Comparison of ENCODE assay signal across 11 mouse cellular contexts in genomic region chr8:3609046-3609815, GRCm38 (mm10). TPM values are rescaled to one million over a fixed set of nuclear protein-coding genes. Genes with fewer than 3 reads are reported as not detected.
DNase-seq lines count a peak whose midpoint lies in the region; TF ChIP-seq lines count a peak whose summit lies in the region.
"Had no signal": no experiment of that assay in that cellular context is flagged by ENCODE, and none has a peak within 500 bp of the region (broad histone marks: within the 10 kb centered on the region; RNA-seq: fewer than 3 reads in every experiment).

No protein-coding gene starts in this region.

- H3K27me3 ChIP-seq in cerebellum, adult 2 months (ENCODE audit: control insufficient read depth, insufficient read depth, low read length): no peaks in the 10 kb centered on the region
- H3K27me3 ChIP-seq in kidney, adult 2 months (replicated peaks; ENCODE audit: control insufficient read depth, insufficient read depth, low read length): no peaks in the 10 kb centered on the region

- no peaks in the 10 kb centered on the region; the same call in 1 of the 2 replicates for H3K36me3 ChIP-seq in kidney, adult 2 months (ENCODE audit: control insufficient read depth, insufficient read depth, low read length)

- H3K27ac ChIP-seq in cerebellum, adult 2 months (ENCODE audit: insufficient read depth, low read length): peak overlapping the region; percentile 28; the same call in 1 of the 2 replicates
- H3K27ac ChIP-seq in kidney, adult 2 months (ENCODE audit: insufficient read depth, low read depth, low read length): peak overlapping the region; percentile 72

- peaks cover 10% of the 10 kb centered on the region for H3K4me1 ChIP-seq in cerebellum, adult 2 months (ENCODE audit: control insufficient read depth, insufficient read depth, low read length)
- H3K4me1 ChIP-seq in kidney, adult 2 months (ENCODE audit: control insufficient read depth, insufficient read depth, low read length): no peaks in the 10 kb centered on the region

- WGBS in cerebellum, adult 2 months: 61% methylated on average over 12 of the region's 12 CpGs
- 41% methylated on average over 12 of the region's 12 CpGs for WGBS in kidney, adult 2 months

- no peak for TF ChIP-seq POLR2A in cerebellum, adult 2 months (IDR thresholded peaks at IDR 0.05; ENCODE audit: borderline replicate concordance, insufficient read depth, low read length)
- no peak for TF ChIP-seq POLR2A in kidney, adult 2 months (IDR thresholded peaks at IDR 0.05; ENCODE audit: low read depth, low read length)

- peak in 1 of 2 experiments; percentile 34 for DNase-seq in cerebellum, adult 2 months
- no peak for DNase-seq in cerebellum, postnatal 25 days
- peak; percentile 78 to 85 for DNase-seq in lung, adult 18-20 months
- no peak for DNase-seq in lung, postnatal 14 days
- peak; percentile 74 for DNase-seq in kidney, adult 2 months
- DNase-seq in retina, postnatal 7 days (ENCODE audit: low read depth, low spot score): peak; percentile 75
- no peak for DNase-seq in left cerebral cortex, postnatal 36 days (ENCODE audit: low spot score in 2 of 2)
- no peak for DNase-seq in gastrocnemius, postnatal 36 days
- DNase-seq: cerebellum, adult 18-20 months; heart, postnatal 10 days had no signal

- TF ChIP-seq CTCF in cerebellum, adult 2 months (IDR thresholded peaks at IDR 0.05; ENCODE audit: borderline replicate concordance, insufficient read depth, low read depth, low read length): no peak
- no peak for TF ChIP-seq CTCF in kidney, adult 2 months (conservative IDR thresholded peaks at IDR 0.05; ENCODE audit: insufficient read depth, insufficient read length, low read depth, low read length)

- H3K4me3 ChIP-seq in cerebellum, adult 2 months (replicated peaks; ENCODE audit: insufficient read depth, low read depth, low read length): no peak overlapping the region
- no peak overlapping the region for H3K4me3 ChIP-seq in kidney, adult 2 months (ENCODE audit: insufficient read depth, low read depth, low read length)

- intact Hi-C loops in left cerebral cortex, postnatal 36 days (cut with DNase I): no loop called here
- intact Hi-C loops in gastrocnemius, postnatal 36 days (cut with DNase I): no loop called here

RNA-seq across cellular contexts. Expression of gene Xab2, which starts 11.9 kb away (rescaled TPM):
- polyA plus RNA-seq in cerebellum, adult 2 months (2012; rRNA removed): 63.5 and 71.7 TPM in 2 replicates
- polyA plus RNA-seq in kidney, adult 2 months (2012; rRNA removed): 44.8 and 46.2 TPM in 2 replicates
- 10 to 100 TPM; 36.6 to 36.9 TPM for total RNA-seq in left cerebral cortex, postnatal 36 days (2021)
- 10 to 100 TPM in 1 of 2 experiments, 1 to 10 TPM in 1; 10.0 to 10.8 TPM for total RNA-seq in gastrocnemius, postnatal 36 days (2021)

RNA-seq across cellular contexts. Expression of gene Pet100, which starts 12.1 kb away (rescaled TPM):
- polyA plus RNA-seq in cerebellum, adult 2 months (2012; rRNA removed): 65.3 and 65.4 TPM in 2 replicates
- polyA plus RNA-seq in kidney, adult 2 months (2012; rRNA removed): 15.6 and 27.2 TPM in 2 replicates
- total RNA-seq in left cerebral cortex, postnatal 36 days (2021): 10 to 100 TPM; 75.6 to 85.4 TPM
- total RNA-seq in gastrocnemius, postnatal 36 days (2021): 10 to 100 TPM; 73.8 to 77.0 TPM

RNA-seq across cellular contexts. Expression of gene Pcp2, which starts 16.1 kb away (rescaled TPM):
- 2,128 and 2,417 TPM in 2 replicates for polyA plus RNA-seq in cerebellum, adult 2 months (2012; rRNA removed)
- polyA plus RNA-seq in kidney, adult 2 months (2012; rRNA removed): not detected in 2 replicates
- total RNA-seq in left cerebral cortex, postnatal 36 days (2021): not detected
- not detected for total RNA-seq in gastrocnemius, postnatal 36 days (2021)
- total RNA-seq: heart, postnatal 10 days; left cerebral cortex, adult 18-20 months had no signal

RNA-seq across cellular contexts. Expression of gene Stxbp2, which starts 21.5 kb away (rescaled TPM):
- 204 and 217 TPM in 2 replicates for polyA plus RNA-seq in cerebellum, adult 2 months (2012; rRNA removed)
- 169 and 173 TPM in 2 replicates for polyA plus RNA-seq in kidney, adult 2 months (2012; rRNA removed)
- 10 to 100 TPM; 44.0 to 61.7 TPM for total RNA-seq in left cerebral cortex, postnatal 36 days (2021)
- total RNA-seq in gastrocnemius, postnatal 36 days (2021): 1 to 10 TPM; 2.4 to 3.0 TPM

RNA-seq across cellular contexts. Expression of gene Camsap3, which starts 22.1 kb away (rescaled TPM):
- polyA plus RNA-seq in cerebellum, adult 2 months (2012; rRNA removed): 31.4 and 32.1 TPM in 2 replicates
- 44.1 and 47.6 TPM in 2 replicates for polyA plus RNA-seq in kidney, adult 2 months (2012; rRNA removed)
- 10 to 100 TPM; 35.6 to 39.0 TPM for total RNA-seq in left cerebral cortex, postnatal 36 days (2021)
- total RNA-seq in gastrocnemius, postnatal 36 days (2021): under 1 TPM; 0.36 to 0.54 TPM

Comparison
In these comparisons a context has a peak if more than half of its experiments do, and no peak if none do; other contexts are left out.
1. DNase-seq: peak in lung, adult 18-20 months (2 of 2), kidney, adult 2 months (single experiment) and retina, postnatal 7 days (single experiment); none in cerebellum, postnatal 25 days (0 of 2), lung, postnatal 14 days (single experiment), left cerebral cortex, postnatal 36 days (0 of 2) and gastrocnemius, postnatal 36 days (0 of 2).